Mouse (Mus musculus) megakaryocyte, embryonic 14.5 days (primary cell): Measurements from ENCODE around the gene Ugt2a3.
"Not testable (repeated sequence)": the region's sequence is repeated elsewhere in the genome, so short reads cannot be mapped to it uniquely, and the experiment has no call there.

Source experiments
- FLI1 ChIP-seq: IDR thresholded peaks from 2 replicates; pipeline ENCODE4 v1.6.1; 2012; ENCODE audit warnings: low read length, inconsistent platforms, mixed read lengths
- GATA1 ChIP-seq: IDR thresholded peaks from 3 replicates; pipeline ENCODE4 v1.6.1; 2012; ENCODE audit warnings: mixed read lengths, low read length, inconsistent platforms, borderline replicate concordance

DNA sequence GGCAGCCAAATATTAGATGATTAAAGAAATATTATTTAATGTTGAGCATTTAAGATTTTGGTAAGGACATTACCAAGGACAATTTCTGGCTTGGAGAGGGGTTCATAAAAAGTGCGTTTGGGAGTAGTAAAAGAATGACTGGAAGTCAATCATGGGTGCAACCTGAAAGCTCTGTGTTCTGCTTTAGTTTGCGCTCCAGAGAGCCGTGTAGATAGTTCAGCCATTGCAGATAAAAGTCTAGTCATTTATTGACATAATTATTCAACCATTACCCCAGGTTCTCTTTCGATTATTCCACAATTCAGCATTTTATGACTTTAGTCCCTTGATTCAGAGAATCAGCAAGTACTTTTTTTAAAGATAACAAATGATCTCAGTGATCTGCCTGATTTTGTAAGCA lies 50.8 kb downstream of the Ugt2a3 start:
- TF ChIP-seq GATA1, FLI1: not testable (repeated sequence)
